Mouse (Mus musculus) megakaryocyte, embryonic 14.5 days (primary cell): ENCODE data around the gene Rps11. TPM values are rescaled to one million over a fixed set of nuclear protein-coding genes. Genes with fewer than 3 reads are reported as not detected.
A peak's percentile ranks its signal among the peaks of the same experiment; 100 is the strongest.

ENCODE experiments used
- H3K27me3 ChIP-seq: replicated peaks from 2 replicates; pipeline ENCODE3; 2012; ENCODE audit warnings: inconsistent platforms
- H3K36me3 ChIP-seq: replicated peaks from 2 replicates; pipeline ENCODE3; 2012; ENCODE audit warnings: low read length, inconsistent platforms, mixed read lengths
- H3K4me1 ChIP-seq: 2 replicates; pipeline ENCODE4 v1.6.1; 2012; ENCODE audit warnings: inconsistent platforms
- H3K4me3 ChIP-seq: replicated peaks from 2 replicates; pipeline ENCODE3; 2012; ENCODE audit warnings: moderate library complexity, mild to moderate bottlenecking, inconsistent platforms
- H3K9me3 ChIP-seq: 2 replicates; pipeline ENCODE4 v1.6.1; 2012; ENCODE audit warnings: inconsistent platforms
- FLI1 ChIP-seq: IDR thresholded peaks from 2 replicates; pipeline ENCODE4 v1.6.1; 2012; ENCODE audit warnings: low read length, inconsistent platforms, mixed read lengths
- GATA1 ChIP-seq: IDR thresholded peaks from 3 replicates; pipeline ENCODE4 v1.6.1; 2012; ENCODE audit warnings: mixed read lengths, low read length, inconsistent platforms, borderline replicate concordance
- polyA plus RNA-seq: library from polyadenylated mRNA; stranded (reverse); fragments of >175 nt; gene quantifications from 2 replicates; pipeline ENCODE4 v1.2.3, GENCODE M21; 2012; ENCODE audit warnings: low replicate concordance; ENCODE audit not compliant: insufficient read depth

Gene Rps11
- polyA plus RNA-seq, 1 experiment = 217 TPM

DNA sequence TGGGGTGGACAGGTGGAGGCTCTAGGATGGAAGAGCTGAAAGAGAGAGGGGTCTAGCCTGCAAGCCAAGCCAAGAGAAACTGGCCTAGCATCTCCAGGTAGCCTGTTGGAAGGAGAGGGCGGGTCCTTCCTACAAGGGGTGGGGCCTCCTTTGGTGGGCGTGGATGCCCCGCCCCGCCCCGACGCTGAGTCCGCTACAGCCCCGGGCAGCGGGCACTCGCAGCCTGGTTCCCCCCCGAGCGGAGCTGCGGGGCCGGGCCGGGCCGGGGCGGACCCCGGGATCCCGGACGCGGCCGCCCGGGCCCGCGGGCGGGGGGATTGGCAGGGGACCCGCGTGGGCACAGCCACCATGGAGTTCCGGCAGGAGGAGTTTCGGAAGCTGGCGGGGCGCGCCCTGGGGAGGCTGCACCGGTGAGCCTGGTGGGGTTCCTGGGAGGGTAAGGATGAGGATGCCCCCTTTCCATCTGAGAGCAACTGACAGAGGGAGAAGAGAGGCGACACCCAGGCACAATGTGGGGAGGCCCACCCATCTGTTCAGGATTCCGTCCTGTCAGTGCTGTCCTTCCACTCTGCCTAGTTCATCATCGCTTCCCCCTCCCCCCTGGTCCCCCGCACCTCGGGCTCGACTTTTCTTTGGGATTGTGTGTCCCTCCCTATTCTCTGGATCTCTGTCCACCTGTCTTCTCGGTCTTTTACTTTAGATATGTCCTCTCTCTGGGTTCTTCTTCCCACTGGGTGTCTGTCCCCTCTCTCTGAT, 39.7 kb upstream of the Rps11 start, which contains the start of gene Slc17a7:
Slc17a7 (plus strand) TSS at position 215 of the 756 bp plus-strand sequence.
- H3K4me1 ChIP-seq = peaks cover 46% of the 10 kb centered on the region
- peaks cover 66% of the 10 kb centered on the region for H3K27me3 ChIP-seq
- H3K9me3 ChIP-seq = peaks cover 16% of the 10 kb centered on the region
- TF ChIP-seq GATA1 (no peak), FLI1 (no peak)
- H3K4me3 ChIP-seq = peak within 1 kb of the TSS; percentile 88
- H3K36me3 ChIP-seq = peaks cover 22% of the 10 kb centered on the region

DNA sequence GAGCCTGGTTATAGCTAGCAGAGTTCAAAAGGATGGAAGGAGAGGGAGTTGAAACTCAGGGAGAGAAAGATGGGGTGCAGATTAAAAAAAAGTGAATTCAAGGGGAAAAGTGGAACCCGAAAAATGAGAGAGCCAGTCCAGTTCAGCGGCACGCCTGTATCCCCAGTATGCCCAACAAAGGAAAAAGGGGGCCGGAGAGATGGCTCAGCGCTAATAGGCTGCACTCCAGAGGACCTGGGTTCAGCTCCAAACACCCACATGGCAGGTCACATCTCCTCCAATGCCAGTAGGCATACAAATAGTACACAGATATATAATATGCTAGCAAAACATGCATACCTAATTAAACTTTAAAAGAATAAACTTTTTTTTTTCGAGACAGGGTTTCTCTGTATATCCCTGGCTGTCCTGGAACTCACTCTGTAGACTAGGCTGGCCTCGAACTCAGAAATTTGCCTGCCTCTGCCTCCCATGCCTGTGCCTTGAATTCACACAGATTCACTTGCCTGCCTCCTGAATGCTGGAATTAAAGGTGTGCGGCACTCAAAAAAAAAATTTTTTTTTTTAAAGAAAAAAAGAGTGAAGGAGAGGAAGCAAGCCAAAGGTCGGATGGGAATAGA, 38.9 kb upstream of the Rps11 start:
- TF ChIP-seq GATA1 (no peak), FLI1 (no peak)
- H3K27me3 ChIP-seq = peaks cover 58% of the 10 kb centered on the region
- H3K4me1 ChIP-seq = peaks cover 39% of the 10 kb centered on the region
- H3K9me3 ChIP-seq = peaks cover 8% of the 10 kb centered on the region; the same call in 1 of the 2 replicates
- no peak overlapping the region for H3K4me3 ChIP-seq
- H3K36me3 ChIP-seq = peaks cover 30% of the 10 kb centered on the region

DNA sequence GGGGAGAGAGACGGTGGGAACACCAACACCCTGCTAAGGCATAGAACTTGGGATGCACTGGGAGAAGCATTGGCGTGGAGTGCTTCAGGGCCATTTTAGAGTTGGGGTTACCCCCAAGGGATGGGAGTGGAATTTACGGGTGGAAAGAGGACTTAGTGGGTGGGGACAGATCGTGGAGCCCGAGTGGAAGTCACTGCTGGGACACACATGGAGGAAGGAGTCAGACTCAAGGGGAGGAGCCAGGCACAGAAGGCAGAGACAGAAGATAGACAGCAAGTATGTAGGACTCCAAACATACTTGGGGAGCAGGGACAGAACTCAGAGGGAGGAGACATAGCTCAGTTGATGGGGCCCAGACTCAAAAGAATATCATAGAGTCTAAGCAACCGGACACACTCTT, 38.3 kb upstream of the Rps11 start:
- H3K9me3 ChIP-seq = 0 out of 2 replicates have a peak, but pooled peaks cover 3% of the 10 kb centered on the region
- no peak for TF ChIP-seq GATA1
- TF ChIP-seq FLI1 = no peak
- H3K27me3 ChIP-seq = peaks cover 52% of the 10 kb centered on the region
- peak overlapping the region; percentile 91 for H3K4me3 ChIP-seq
- H3K4me1 ChIP-seq = peaks cover 33% of the 10 kb centered on the region
- H3K36me3 ChIP-seq = peaks cover 36% of the 10 kb centered on the region

DNA sequence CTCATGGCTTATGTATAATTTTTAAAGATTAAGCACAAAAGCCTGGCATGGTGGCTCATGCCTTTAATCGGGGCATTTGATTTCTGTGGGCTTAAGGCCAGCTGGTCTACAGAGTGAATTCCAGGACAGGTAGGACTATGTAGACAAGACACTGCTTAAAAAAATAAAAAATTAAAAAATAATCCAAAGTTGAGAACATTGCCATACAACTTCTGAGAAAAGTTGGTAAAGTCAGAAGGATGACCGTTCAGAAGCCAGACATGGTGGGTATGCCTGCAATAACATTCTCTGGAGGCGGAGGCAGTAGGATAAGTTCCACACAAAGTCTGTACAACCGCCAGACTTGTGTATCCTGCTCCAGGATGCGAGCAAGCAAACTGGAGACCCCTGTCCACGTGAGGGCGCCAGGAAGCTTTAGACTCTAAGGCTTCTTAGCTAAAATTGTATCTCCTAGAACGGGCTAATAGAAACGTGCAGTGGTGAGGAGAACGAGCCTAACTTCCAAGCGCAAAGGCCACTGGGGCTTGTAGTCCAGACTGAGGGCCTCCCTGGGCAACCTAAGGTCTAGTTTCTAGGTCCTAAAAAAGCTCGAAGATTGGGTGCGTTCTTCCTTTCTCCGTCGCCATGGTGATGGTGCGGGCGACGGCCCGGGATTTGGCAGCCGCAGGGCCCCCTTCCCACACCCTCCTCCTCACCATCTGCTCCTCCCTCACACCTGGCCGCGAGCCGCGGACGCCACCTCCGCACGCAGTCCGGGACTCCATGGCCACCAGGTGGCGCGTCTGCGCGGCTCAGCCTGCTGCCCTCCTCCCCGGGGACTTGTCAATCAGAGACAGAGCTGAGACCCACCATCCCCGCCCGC, 37.6 kb upstream of the Rps11 start:
- Histone ChIP-seq H3K36me3 (peaks cover 41% of the 10 kb centered on the region), H3K4me3 (peak overlapping the region; percentile 91), H3K4me1 (peaks cover 30% of the 10 kb centered on the region), H3K27me3 (peaks cover 45% of the 10 kb centered on the region), H3K9me3 (0 out of 2 replicates have a peak, but pooled peaks cover 2% of the 10 kb centered on the region)
- TF ChIP-seq GATA1 (no peak), FLI1 (no peak)

DNA sequence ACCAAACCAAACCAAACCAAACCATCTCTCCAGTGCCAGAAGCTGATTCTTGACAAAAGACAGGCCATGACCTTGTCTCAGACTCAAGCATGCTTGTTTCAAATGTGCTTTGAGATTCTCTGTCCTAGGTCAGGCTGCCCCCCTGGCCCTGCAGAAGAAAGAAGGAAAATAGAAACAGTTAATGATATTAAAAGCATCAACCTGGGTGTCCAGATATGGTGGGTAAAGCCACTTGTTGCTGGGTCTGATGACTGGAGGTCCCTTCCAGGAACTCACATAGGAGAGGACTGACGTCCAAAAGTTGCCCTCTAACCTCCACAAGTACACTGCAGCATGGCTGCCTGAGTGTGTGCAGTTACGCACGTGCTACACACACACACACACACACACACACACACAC, 36.6 kb upstream of the Rps11 start:
- H3K4me1 ChIP-seq = peaks cover 31% of the 10 kb centered on the region
- H3K27me3 ChIP-seq = peaks cover 37% of the 10 kb centered on the region
- H3K9me3 ChIP-seq = no peaks in the 10 kb centered on the region
- peaks cover 48% of the 10 kb centered on the region for H3K36me3 ChIP-seq
- TF ChIP-seq FLI1 (no peak), GATA1 (no peak)
- no peak overlapping the region for H3K4me3 ChIP-seq

DNA sequence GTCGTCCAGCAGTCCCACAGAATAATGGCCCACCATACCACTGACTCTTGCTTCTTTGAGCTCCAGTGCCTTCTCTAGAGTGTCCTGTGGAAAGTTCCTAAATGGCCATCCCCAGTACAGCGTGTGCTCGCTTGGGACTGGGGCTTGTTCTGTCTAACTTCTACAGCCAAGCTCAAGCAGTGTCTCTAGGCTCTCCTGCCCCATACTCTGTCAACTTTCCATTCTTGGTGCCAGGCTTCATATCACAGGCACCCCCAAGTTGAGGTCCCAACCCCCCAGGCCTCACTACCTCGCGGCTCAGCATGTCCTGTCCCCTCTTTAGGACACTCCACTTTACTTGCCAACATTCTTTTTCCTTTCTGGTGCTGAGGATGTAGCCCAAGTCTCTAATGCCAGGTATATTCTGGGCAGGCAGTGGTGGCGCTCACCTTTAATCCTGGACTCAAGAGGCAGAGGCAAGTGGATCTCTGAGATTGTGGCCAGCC, 36.1 kb upstream of the Rps11 start:
- Histone ChIP-seq H3K4me1 (peaks cover 36% of the 10 kb centered on the region), H3K4me3 (no peak overlapping the region), H3K9me3 (no peaks in the 10 kb centered on the region), H3K27me3 (peaks cover 31% of the 10 kb centered on the region), H3K36me3 (peaks cover 50% of the 10 kb centered on the region)
- no peak for TF ChIP-seq FLI1
- TF ChIP-seq GATA1 = no peak

DNA sequence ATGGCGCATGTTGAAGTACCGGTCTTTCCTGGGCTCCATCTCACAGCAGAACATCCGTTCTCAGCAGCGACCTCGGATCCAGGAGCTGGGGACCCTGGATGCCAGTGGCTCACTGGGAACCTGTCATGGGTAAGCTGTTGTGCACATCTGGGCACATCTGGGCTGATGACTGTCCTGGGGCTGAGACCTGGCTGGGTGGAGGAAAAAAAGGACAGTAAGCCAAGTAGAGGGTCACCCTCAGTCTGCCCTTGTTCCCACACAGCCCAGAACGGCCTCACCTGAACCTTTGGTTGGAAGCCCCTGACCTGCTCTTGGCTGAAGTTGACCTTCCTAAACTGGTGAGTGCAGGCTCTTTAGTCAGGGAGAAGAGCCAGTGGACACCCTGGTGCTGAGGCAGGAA, 34.8 kb upstream of the Rps11 start:
- no peak for TF ChIP-seq GATA1
- TF ChIP-seq FLI1 = no peak
- Histone ChIP-seq H3K4me1 (peaks cover 34% of the 10 kb centered on the region), H3K9me3 (no peaks in the 10 kb centered on the region), H3K36me3 (peaks cover 50% of the 10 kb centered on the region), H3K4me3 (no peak overlapping the region), H3K27me3 (peaks cover 18% of the 10 kb centered on the region)

DNA sequence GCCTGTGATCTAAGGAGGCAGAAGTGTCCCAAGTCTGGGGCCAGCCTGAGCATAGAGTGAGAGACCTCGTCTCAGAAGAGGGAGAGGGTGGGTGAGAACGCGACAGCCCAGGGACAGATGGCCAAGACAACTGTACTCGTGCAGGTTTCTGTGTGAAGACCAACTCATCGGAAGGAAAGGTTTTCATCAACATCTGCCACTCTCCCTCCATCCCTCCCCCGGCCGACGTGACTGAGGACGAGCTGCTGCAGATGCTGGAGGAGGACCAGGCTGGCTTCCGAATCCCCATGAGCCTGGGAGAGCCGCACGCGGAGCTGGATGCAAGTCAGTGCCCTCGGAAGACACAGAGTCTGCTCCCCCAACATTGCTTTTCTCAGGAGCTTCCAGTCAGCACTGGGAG, 33.2 kb upstream of the Rps11 start:
- Histone ChIP-seq H3K36me3 (peaks cover 50% of the 10 kb centered on the region), H3K4me1 (peaks cover 28% of the 10 kb centered on the region), H3K27me3 (peaks cover 3% of the 10 kb centered on the region), H3K4me3 (peak overlapping the region; percentile 56), H3K9me3 (no peaks in the 10 kb centered on the region)
- TF ChIP-seq GATA1 (no peak), FLI1 (no peak)

DNA sequence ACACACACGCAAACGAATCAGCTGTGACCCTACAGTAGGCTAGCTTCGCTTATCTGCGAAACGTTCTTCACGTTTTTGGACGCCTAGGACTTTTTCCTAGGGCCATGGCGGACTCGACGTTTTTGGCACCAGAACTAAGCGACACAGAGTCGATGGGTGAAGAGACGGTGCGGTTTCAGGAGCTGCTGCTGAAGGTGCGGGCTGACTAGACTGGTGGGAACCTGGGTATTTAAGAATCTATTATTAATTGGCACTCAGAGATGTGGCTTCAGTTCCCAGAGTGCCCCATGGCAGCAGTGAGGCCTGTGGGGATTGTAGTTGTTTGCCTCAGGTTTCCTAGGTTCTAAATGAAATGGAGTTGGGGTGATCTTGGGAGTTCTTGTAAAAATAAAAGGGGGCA, 32.0 kb upstream of the Rps11 start:
- Histone ChIP-seq H3K9me3 (no peaks in the 10 kb centered on the region), H3K4me3 (no peak overlapping the region), H3K27me3 (peaks cover 1% of the 10 kb centered on the region), H3K36me3 (peaks cover 50% of the 10 kb centered on the region), H3K4me1 (peaks cover 19% of the 10 kb centered on the region)
- no peak for TF ChIP-seq FLI1
- no peak for TF ChIP-seq GATA1
